Mouse (Mus musculus) testis, adult 2 months (tissue): ENCODE measurements around the gene Rpl18a.

Experiments
- CTCF ChIP-seq: fragments of 200-500 bp; IDR thresholded peaks from 2 replicates; pipeline ENCODE4 v1.5.1; 2012; ENCODE audit warnings: low read depth, mild to moderate bottlenecking, inconsistent platforms, low read length, moderate library complexity; ENCODE audit not compliant: control insufficient read depth, insufficient read depth, insufficient replicate concordance
- POLR2A ChIP-seq: fragments of 200-500 bp; IDR thresholded peaks from 2 replicates; pipeline ENCODE4 v1.6.1; 2012; ENCODE audit warnings: low read depth, mild to moderate bottlenecking, inconsistent platforms, low read length, moderate library complexity; ENCODE audit not compliant: control insufficient read depth

GRCm38 (mm10) chr8:70905831-70906736 is 8.9 kb upstream of the Rpl18a start, which contains the start of gene Map1s:
- TF ChIP-seq CTCF (no peak), POLR2A (peak; percentile 65)
